Mouse (Mus musculus): ENCODE measurements around the gene Mapkapk2. TPM values are rescaled to one million over a fixed set of nuclear protein-coding genes. Genes with fewer than 3 reads are reported as not detected.

Gene Mapkapk2
- total RNA-seq, 2 experiments from 2014 or later: 206 to 226 TPM

- peak; percentile 66 for DNase-seq
Observed at GRCm38 (mm10) chr1:131110525-131111106, 13.0 kb upstream of the Mapkapk2 start.

GRCm38 (mm10) chr1:131107575-131108308, 10.1 kb upstream of the Mapkapk2 start:
- DNase-seq: peak; percentile 47

DNA sequence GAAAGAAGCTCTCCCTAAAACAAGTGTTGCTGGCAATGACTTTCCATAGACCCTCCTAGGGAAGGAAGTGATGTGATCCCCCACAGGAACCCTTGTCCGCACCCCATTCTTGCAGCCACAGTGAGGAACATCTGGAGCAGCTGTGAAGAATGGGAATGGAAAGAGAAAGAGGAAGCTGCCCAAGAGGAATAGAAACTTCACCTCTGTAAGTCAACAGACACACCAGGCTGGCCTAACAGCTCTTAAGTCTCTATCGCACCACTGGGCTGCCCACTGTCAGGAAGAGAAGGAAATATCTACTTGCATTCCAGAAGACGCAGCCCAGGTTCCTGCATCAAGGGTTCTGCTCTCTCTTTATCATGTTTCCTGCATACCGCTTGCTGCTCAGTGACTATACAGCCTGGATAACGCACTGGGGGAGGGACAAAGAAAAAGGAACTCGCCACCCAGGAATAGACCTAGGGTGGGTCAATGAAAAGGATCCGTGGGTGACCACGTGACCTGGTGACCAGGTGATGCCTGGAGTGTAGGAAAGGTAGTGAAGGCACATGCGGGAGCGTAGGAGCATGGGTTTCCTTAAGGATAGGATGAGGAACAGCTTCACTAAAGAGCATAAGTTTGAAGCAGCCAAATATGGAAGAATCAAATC, 6.3 kb upstream of the Mapkapk2 start:
- no peak for DNase-seq

GRCm38 (mm10) chr1:131100808-131101207, 3.2 kb upstream of the Mapkapk2 start:
- no peak for DNase-seq

DNA sequence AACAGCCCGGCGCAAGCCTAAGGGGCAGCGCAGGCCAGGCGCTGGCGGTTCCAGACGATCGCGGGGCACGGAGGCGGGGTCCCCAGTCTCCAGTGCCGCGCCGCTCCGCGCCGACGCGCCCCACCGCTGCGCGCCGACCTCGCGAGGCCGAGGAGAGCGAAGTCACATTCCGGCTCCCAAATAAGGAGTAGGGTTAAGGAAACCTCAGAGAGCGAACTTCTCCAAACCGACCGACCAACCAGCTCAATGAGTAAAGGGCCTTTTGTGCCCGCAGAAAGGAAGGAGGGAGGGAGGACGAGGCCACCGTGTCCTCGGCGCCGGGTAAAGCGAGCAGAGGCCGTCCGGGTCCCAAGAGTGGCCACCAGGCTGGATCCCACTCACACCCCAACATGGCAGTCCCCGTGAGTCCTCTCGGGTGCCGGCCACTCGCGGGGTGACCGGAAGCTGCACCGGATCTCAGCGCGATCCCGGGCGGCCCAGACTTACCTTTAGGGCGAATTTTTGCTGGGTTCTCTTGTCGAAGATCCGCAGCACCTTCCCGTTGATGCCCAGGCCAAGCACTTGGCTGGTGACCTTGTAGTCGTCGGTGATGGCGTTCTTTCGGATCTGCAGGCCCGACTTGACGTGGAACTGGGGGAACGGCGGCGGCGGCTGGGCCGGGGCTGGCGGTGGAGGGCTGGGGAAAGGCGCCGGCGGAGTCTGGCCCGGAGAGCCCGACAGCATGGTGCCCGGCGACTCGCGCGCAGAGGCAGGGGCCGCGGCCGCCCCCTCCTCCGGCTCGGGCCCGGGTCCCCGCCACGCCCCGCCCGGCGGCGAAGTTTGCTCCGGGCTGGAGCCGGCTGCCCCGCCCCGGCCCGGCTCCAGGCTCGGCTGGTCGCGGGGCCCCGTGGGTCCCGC, 575 bp downstream of the Mapkapk2 start:
- peak; percentile 81 for DNase-seq

DNA sequence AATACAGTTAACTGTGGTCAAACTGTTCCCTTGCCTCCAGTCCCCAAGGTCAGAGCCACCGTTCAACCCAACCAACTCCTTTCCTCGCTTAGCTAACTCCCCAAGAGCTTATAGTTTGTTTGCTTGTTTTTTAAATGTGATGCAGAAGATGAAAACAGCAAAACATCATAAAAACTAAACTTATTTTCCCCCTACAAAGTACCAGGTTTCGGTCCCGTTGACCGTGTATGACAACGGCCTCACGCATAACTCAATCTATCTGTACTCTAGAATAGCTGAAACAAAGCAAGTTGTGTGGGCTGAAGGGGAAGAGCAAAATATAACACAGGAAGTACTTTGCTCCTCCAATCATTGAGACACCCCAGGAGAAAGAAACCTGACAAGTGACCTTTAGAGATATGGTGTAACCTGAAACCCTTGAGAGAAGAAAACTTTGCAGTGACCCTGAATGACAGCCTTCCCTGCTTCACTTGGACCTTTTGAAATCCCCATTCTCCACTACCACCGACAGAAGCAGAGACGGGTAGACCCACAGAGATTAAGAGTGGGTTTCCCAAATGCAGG, 1.4 kb downstream of the Mapkapk2 start:
- no peak for DNase-seq

GRCm38 (mm10) chr1:131095574-131095973, 2.1 kb downstream of the Mapkapk2 start:
- DNase-seq: no peak

DNA sequence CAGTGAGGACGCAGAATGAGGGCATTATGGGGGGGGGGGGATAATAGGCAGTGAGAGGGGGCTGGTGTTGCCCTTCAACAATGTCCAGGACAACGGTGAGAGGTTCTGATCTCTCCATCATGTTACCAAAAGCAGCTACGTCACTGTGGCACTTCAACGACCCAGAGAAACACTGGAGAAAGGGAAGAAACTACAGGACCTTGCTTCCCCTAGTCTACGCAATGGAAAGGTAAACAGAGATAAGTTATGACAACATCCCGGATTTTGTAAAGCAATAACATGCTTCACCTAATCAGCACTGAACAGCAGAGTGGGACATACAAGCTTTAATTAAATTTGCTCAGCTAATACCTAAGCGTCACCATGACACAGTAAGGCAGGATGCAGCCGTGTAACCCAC, 3.7 kb downstream of the Mapkapk2 start:
- no peak for DNase-seq

GRCm38 (mm10) chr1:131092846-131093245, 4.8 kb downstream of the Mapkapk2 start:
- no peak for DNase-seq

GRCm38 (mm10) chr1:131092173-131092572, 5.5 kb downstream of the Mapkapk2 start:
- no peak for DNase-seq

DNA sequence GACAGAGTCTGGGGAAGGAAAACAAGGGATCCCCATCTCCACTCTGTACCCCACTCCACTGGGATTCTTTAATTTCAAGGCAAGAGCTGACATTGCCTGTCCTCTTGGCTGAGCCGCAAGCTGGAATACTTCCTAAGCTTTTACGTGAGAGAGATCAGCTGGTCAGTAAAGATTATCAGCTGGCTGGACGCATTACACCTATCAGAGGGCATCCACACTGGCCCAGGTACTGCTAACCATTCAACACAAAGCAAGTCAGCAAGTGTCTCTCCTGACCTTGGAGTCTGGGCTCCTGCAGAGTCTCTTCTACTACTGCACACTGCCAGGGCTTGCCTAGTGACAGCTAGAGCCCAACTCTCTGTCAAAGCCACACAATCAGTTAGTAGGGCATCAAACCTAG, 6.1 kb downstream of the Mapkapk2 start:
- no peak for DNase-seq

GRCm38 (mm10) chr1:131090877-131091276, 6.7 kb downstream of the Mapkapk2 start:
- DNase-seq: no peak

DNA sequence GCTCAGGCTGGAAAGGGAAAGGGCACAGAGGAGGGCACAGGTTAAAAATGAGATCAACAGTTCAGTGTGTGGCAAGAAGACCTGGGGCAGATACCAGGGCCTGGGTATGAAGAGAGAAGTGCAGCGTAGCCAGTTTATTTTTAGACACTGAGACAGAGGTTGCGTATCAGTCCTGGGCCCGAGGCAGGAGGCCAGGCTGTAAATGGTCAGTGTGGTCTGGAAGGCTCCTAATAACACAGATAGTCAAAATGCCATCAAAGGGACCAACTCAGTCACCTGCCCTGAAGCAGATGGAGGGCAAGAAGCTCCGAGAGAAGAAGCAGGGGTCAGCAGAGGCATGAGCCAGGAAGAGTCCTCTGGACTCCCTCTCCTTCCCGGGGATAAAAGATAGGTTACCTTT, 7.4 kb downstream of the Mapkapk2 start:
- peak; percentile 56 for DNase-seq

DNA sequence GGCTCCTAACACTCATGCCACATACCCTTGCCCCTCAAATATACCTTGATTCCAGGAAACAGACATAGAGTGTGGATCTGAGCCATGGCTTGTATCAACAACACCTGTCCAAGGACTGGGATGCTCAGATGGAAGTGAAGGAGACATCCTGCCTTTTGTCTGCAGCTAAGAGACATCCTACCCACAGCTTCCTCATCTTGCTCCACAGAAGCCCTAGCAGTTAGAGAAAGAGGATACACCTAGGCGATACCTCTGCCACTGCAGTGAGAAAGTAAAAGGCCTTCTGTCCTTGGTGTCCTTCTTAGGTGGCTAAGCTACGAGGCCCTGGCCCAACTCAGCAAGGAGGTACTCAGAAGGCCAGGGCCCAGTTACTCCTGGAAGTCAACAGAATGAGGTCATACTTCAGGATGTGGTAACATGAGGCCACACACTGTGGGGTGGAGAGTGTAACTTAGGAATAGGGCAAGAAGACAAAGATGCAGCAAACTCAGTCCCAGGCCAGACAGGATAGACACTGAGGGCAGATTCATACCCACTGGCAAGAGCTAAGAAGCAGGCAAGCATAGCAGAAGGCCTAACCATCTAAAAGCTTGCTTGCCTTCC, 8.0 kb downstream of the Mapkapk2 start:
- DNase-seq: no peak

DNA sequence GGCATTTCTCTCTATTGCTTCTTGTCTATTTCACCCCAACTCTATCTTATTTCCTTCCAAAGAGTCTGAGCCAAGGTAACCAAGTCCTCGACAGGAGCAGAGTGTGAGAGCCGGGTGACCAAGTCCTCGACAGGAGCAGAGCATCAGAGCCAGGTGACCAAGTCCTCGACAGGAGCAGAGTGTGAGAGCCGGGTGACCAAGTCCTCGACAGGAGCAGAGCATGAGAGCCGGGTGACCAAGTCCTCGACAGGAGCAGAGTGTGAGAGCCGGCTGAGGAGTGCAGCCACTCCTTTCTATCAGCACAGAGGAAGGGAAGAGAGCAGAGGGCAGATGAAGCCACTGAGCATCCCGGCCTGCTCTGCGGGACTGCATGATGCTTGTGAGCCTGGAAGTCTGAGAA, 9.1 kb downstream of the Mapkapk2 start:
- DNase-seq: no peak

DNA sequence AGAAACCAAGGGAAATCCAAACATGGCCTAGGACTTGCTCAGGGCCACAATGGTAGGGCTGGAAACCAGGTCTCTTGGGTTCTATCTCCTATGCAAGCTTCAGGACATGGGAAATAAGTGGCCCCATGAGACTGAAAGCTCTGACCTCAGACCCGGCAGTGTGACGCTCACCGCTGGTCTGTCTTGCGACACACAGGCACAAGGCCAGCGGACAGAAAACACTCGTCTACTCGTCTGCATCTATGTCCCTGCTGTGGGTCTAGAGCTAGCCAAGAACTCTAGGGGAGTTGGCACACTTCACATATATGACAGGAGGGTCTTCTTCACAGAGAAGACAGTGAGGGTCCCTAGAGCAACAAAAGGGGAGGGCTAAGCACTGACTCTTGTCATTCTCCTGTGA, 10.7 kb downstream of the Mapkapk2 start:
- DNase-seq: peak; percentile 55

- DNase-seq: no peak
Observed at GRCm38 (mm10) chr1:131085957-131086739, 11.5 kb downstream of the Mapkapk2 start.

- DNase-seq: no peak
Observed at GRCm38 (mm10) chr1:131085272-131085671, 12.4 kb downstream of the Mapkapk2 start.

GRCm38 (mm10) chr1:131084289-131084688, 13.3 kb downstream of the Mapkapk2 start:
- DNase-seq: peak; percentile 50

GRCm38 (mm10) chr1:131083609-131084008, 14.0 kb downstream of the Mapkapk2 start:
- no peak for DNase-seq

DNA sequence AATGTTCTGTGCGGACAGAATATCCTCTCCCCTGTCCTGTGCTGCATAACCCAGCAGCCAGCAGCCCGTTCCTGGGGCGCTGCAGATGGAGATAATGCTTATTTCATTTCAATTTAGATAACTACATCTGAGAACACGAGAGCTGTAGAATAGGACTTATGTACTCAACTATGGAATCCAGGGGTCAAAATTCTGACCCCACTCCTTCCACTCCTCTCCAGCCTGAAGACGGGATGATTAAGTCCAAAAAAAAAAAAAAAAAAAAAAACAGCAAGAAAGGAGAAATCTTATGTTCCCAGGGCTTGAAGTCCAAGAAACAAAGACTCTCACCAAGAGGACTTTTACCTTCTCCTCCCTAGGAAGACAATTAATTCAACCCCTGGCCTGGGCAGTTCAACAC, 14.5 kb downstream of the Mapkapk2 start:
- DNase-seq: no peak
